In the genomic region with DNA sequence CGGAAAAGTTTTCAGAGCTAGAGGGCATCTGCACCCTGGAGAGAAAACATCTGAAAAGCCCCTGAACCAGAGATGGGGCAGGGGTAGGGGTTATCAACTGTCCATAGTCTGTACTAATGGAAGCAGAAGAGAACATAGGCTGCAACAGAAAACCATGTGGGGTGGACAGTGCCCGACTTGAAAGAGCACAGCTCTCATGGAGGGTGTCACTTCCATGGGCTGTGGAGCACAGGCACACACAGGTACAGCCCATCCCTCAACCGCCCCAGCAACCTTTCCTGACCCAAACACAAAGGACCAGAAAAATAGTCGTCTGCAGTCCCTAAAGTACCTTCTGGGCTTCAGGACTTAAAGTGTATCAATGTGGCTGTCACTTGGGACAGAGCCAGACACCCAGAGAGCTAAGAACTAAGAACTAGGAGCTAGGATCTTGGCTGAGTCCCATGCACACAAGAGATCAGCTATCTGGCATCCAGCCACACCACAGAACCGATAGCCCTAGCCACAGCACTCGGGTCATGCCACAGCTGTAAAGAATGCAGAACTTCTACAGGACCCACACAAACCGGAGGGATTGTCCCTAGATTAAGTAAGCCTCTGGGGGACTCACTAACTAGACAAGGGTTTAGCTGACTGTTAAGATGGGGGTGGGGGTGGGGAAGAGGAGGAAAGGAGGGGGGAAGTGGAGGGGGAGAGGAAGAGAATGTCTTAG, we compare ENCODE assay signal across 8 mouse cellular contexts. TPM values are rescaled to one million over a fixed set of nuclear protein-coding genes. Genes with fewer than 3 reads are reported as not detected.
DNase-seq lines count a peak whose midpoint lies in the region; ATAC-seq lines count a peak whose summit lies in the region.

No protein-coding gene starts in this region.

- DNase-seq in Muller cell, postnatal 12 days (ENCODE audit: inconsistent ontology term) = peak; percentile 83
- peak; percentile 75 for DNase-seq in embryonic facial prominence, embryonic 14.5 days (ENCODE audit: low spot score)
- no peak for DNase-seq in liver, embryonic 11.5 days (ENCODE audit: low spot score)
- DNase-seq in hindbrain, embryonic 14.5 days (ENCODE audit: low spot score) = no peak
- DNase-seq in MN1 (ENCODE audit: low spot score) = no peak

- no peaks in the 10 kb centered on the region for H3K27me3 ChIP-seq in kidney, embryonic 15.5 days
- no peaks in the 10 kb centered on the region for H3K27me3 ChIP-seq in kidney, embryonic 16.5 days (ENCODE audit: insufficient read depth, low read length)
- H3K27me3 ChIP-seq in embryonic facial prominence, embryonic 14.5 days (replicated peaks; ENCODE audit: control insufficient read depth, insufficient read depth, low read length) = no peaks in the 10 kb centered on the region
- H3K27me3 ChIP-seq in liver, embryonic 11.5 days (replicated peaks; ENCODE audit: control insufficient read depth, insufficient read depth, low read length) = no peaks in the 10 kb centered on the region
- no peaks in the 10 kb centered on the region for H3K27me3 ChIP-seq in hindbrain, embryonic 14.5 days (ENCODE audit: control insufficient read depth, insufficient read depth, low read length)

- no peak overlapping the region for H3K27ac ChIP-seq in kidney, embryonic 15.5 days
- H3K27ac ChIP-seq in kidney, embryonic 16.5 days (ENCODE audit: low read length) = no peak overlapping the region
- 0 out of 2 replicates have a peak overlapping the region, but pooled peaks have one; percentile 17 for H3K27ac ChIP-seq in embryonic facial prominence, embryonic 14.5 days (replicated peaks; ENCODE audit: low read depth, low read length)
- peak overlapping the region; percentile 6; the same call in 1 of the 2 replicates for H3K27ac ChIP-seq in liver, embryonic 11.5 days (ENCODE audit: low read depth, low read length)
- H3K27ac ChIP-seq in hindbrain, embryonic 14.5 days = no peak overlapping the region

- H3K9ac ChIP-seq in kidney, embryonic 15.5 days = no peak overlapping the region
- no peak overlapping the region for H3K9ac ChIP-seq in kidney, embryonic 16.5 days (replicated peaks; ENCODE audit: low read length)
- no peak overlapping the region for H3K9ac ChIP-seq in embryonic facial prominence, embryonic 14.5 days (ENCODE audit: low read depth, low read length)
- H3K9ac ChIP-seq in liver, embryonic 11.5 days (ENCODE audit: low read depth, low read length) = no peak overlapping the region
- no peak overlapping the region for H3K9ac ChIP-seq in hindbrain, embryonic 14.5 days

- no peaks in the 10 kb centered on the region for H3K9me3 ChIP-seq in kidney, embryonic 15.5 days (replicated peaks)
- 0 out of 2 replicates have a peak, but pooled peaks cover 2% of the 10 kb centered on the region for H3K9me3 ChIP-seq in kidney, embryonic 16.5 days (ENCODE audit: low read length)
- 0 out of 2 replicates have a peak, but pooled peaks cover 4% of the 10 kb centered on the region for H3K9me3 ChIP-seq in embryonic facial prominence, embryonic 14.5 days (ENCODE audit: control insufficient read depth, low read length)
- H3K9me3 ChIP-seq in liver, embryonic 11.5 days (ENCODE audit: control insufficient read depth, low read length) = no peaks in the 10 kb centered on the region
- no peaks in the 10 kb centered on the region for H3K9me3 ChIP-seq in hindbrain, embryonic 14.5 days (ENCODE audit: control insufficient read depth, low read length)

- 63% methylated on average over 7 of the region's 7 CpGs for WGBS in kidney, embryonic 15.5 days
- 67% methylated on average over 7 of the region's 7 CpGs for WGBS in kidney, embryonic 16.5 days
- 55% methylated on average over 7 of the region's 7 CpGs for WGBS in embryonic facial prominence, embryonic 14.5 days
- 52% methylated on average over 7 of the region's 7 CpGs for WGBS in liver, embryonic 11.5 days
- 70% methylated on average over 7 of the region's 7 CpGs for WGBS in hindbrain, embryonic 14.5 days

- H3K36me3 ChIP-seq in kidney, embryonic 15.5 days = peaks cover 6% of the 10 kb centered on the region
- H3K36me3 ChIP-seq in kidney, embryonic 16.5 days (ENCODE audit: insufficient read depth, low read length) = peaks cover 6% of the 10 kb centered on the region
- peaks cover 21% of the 10 kb centered on the region; the same call in 1 of the 2 replicates for H3K36me3 ChIP-seq in embryonic facial prominence, embryonic 14.5 days (ENCODE audit: control insufficient read depth, insufficient read depth, low read length)
- peaks cover 3% of the 10 kb centered on the region; the same call in 1 of the 2 replicates for H3K36me3 ChIP-seq in liver, embryonic 11.5 days (ENCODE audit: control insufficient read depth, insufficient read depth, low read length)
- H3K36me3 ChIP-seq in hindbrain, embryonic 14.5 days (replicated peaks; ENCODE audit: control insufficient read depth, insufficient read depth) = no peaks in the 10 kb centered on the region; the same call in 1 of the 2 replicates

- no peak overlapping the region for H3K4me3 ChIP-seq in kidney, embryonic 15.5 days (replicated peaks)
- no peak overlapping the region for H3K4me3 ChIP-seq in kidney, embryonic 16.5 days (ENCODE audit: low read length)
- H3K4me3 ChIP-seq in embryonic facial prominence, embryonic 14.5 days (ENCODE audit: low read depth, low read length) = no peak overlapping the region
- H3K4me3 ChIP-seq in liver, embryonic 11.5 days (ENCODE audit: low read depth, low read length) = no peak overlapping the region
- no peak overlapping the region for H3K4me3 ChIP-seq in hindbrain, embryonic 14.5 days (replicated peaks; ENCODE audit: low read length)

- H3K4me2 ChIP-seq in kidney, embryonic 15.5 days = no peak overlapping the region
- H3K4me2 ChIP-seq in kidney, embryonic 16.5 days (replicated peaks; ENCODE audit: low read depth, low read length) = no peak overlapping the region
- H3K4me2 ChIP-seq in embryonic facial prominence, embryonic 14.5 days (ENCODE audit: low read depth, low read length) = no peak overlapping the region
- H3K4me2 ChIP-seq in liver, embryonic 11.5 days = no peak overlapping the region
- H3K4me2 ChIP-seq in hindbrain, embryonic 14.5 days (replicated peaks) = no peak overlapping the region

- ATAC-seq in kidney, embryonic 15.5 days (replicated peaks; ENCODE audit: low FRiP score) = 0 out of 2 replicates have a peak, but pooled peaks have one; percentile 40
- ATAC-seq in kidney, embryonic 16.5 days (ENCODE audit: low FRiP score, low TSS enrichment) = no peak; the same call in 1 of the 2 replicates
- peak; percentile 41; the same call in 1 of the 2 replicates for ATAC-seq in embryonic facial prominence, embryonic 14.5 days (ENCODE audit: low read depth)
- peak; percentile 40 for ATAC-seq in liver, embryonic 11.5 days (replicated peaks; ENCODE audit: low FRiP score)
- ATAC-seq in neutrophil, adult 5-6 weeks (ENCODE audit: extremely low read depth, insufficient number of reproducible peaks, low FRiP score, poor library complexity, severe bottlenecking) = 0 out of 2 replicates have a peak, but pooled peaks have one; percentile 18
- ATAC-seq in hindbrain, embryonic 14.5 days (ENCODE audit: low FRiP score) = no peak

- 0 out of 2 replicates have a peak, but pooled peaks cover 13% of the 10 kb centered on the region for H3K4me1 ChIP-seq in kidney, embryonic 15.5 days
- 0 out of 2 replicates have a peak, but pooled peaks cover 4% of the 10 kb centered on the region for H3K4me1 ChIP-seq in kidney, embryonic 16.5 days (ENCODE audit: insufficient read depth, low read length)
- H3K4me1 ChIP-seq in embryonic facial prominence, embryonic 14.5 days (ENCODE audit: control insufficient read depth, insufficient read depth, low read length) = peaks cover 10% of the 10 kb centered on the region
- peaks cover 14% of the 10 kb centered on the region for H3K4me1 ChIP-seq in liver, embryonic 11.5 days (replicated peaks; ENCODE audit: control insufficient read depth, insufficient read depth, low read length)
- no peaks in the 10 kb centered on the region for H3K4me1 ChIP-seq in hindbrain, embryonic 14.5 days (replicated peaks; ENCODE audit: control insufficient read depth, insufficient read depth, low read length)

RNA-seq across cellular contexts. Expression of a gene that starts 38.0 kb away (rescaled TPM):
- polyA plus RNA-seq in kidney, embryonic 15.5 days (2015; fragmentation: Nextera tagmentation; extraction: Ambion mirVana) = 3.8 and 4.4 TPM in 2 replicates
- polyA plus RNA-seq in kidney, embryonic 16.5 days (2015; fragmentation: Nextera tagmentation; extraction: Ambion mirVana) = 4.5 and 4.8 TPM in 2 replicates
- 13.7 and 16.4 TPM in 2 replicates for polyA plus RNA-seq in embryonic facial prominence, embryonic 14.5 days (2014; fragmentation: Nextera tagmentation; extraction: Ambion mirVana)
- 16.3 and 17.5 TPM in 2 replicates for polyA plus RNA-seq in liver, embryonic 11.5 days (2014; fragmentation: Nextera tagmentation; extraction: Ambion mirVana)
- 75.5 and 86.1 TPM in 2 replicates for total RNA-seq in neutrophil, adult 5-6 weeks (2017)
- polyA plus RNA-seq in hindbrain, embryonic 14.5 days (2014; fragmentation: Nextera tagmentation; extraction: Ambion mirVana) = 17.3 and 18.8 TPM in 2 replicates

Comparison
In these comparisons a context has a peak if more than half of its experiments do, and no peak if none do; other contexts are left out.
1. ATAC-seq: peak in kidney, embryonic 15.5 days (single experiment), embryonic facial prominence, embryonic 14.5 days (single experiment), liver, embryonic 11.5 days (single experiment) and neutrophil, adult 5-6 weeks (single experiment); none in kidney, embryonic 16.5 days (single experiment) and hindbrain, embryonic 14.5 days (single experiment).
2. H3K27ac ChIP-seq: peak in embryonic facial prominence, embryonic 14.5 days (single experiment) and liver, embryonic 11.5 days (single experiment); none in kidney, embryonic 15.5 days (single experiment), kidney, embryonic 16.5 days (single experiment) and hindbrain, embryonic 14.5 days (single experiment).
3. DNase-seq: peak in Muller cell, postnatal 12 days (single experiment) and embryonic facial prominence, embryonic 14.5 days (single experiment); none in liver, embryonic 11.5 days (single experiment), hindbrain, embryonic 14.5 days (single experiment) and MN1 (single experiment).